Mouse (Mus musculus): Measurements from ENCODE around the gene Ergic3. TPM values are rescaled to one million over a fixed set of nuclear protein-coding genes. Genes with fewer than 3 reads are reported as not detected.

Ergic3 gene
- polyA plus RNA-seq, 1 experiment from 2014 or later = 468 TPM

- ATAC-seq (replicated peaks) = no peak
- WGBS = 89% methylated on average over 4 of the region's 4 CpGs
- H3K36me3 ChIP-seq (replicated peaks) = peaks cover 10% of the 10 kb centered on the region
Observed at GRCm38 (mm10) chr2:156005393-156005792, 2.5 kb upstream of the Ergic3 start.

GRCm38 (mm10) chr2:156018106-156018505, 10.3 kb downstream of the Ergic3 start:
- Histone ChIP-seq H3K9me3 (no peaks in the 10 kb centered on the region), H3K4me2 (no peak overlapping the region)

More at GRCm38 (mm10) chr2:156005393-156005792, 2.5 kb upstream of the Ergic3 start:
- Histone ChIP-seq H3K4me1 (peaks cover 16% of the 10 kb centered on the region), H3K27me3 (replicated peaks) (no peaks in the 10 kb centered on the region), H3K4me3 (no peak overlapping the region), H3K9ac (no peak overlapping the region), H3K27ac (no peak overlapping the region), H3K9me3 (no peaks in the 10 kb centered on the region), H3K4me2 (no peak overlapping the region)

GRCm38 (mm10) chr2:156021219-156021618, 13.4 kb downstream of the Ergic3 start:
- no peaks in the 10 kb centered on the region for H3K4me1 ChIP-seq
- peaks cover 23% of the 10 kb centered on the region for H3K36me3 ChIP-seq (replicated peaks)
- no peak overlapping the region for H3K4me3 ChIP-seq
- no peak overlapping the region for H3K4me2 ChIP-seq
- no peaks in the 10 kb centered on the region for H3K9me3 ChIP-seq
- no peak for ATAC-seq (replicated peaks)
- H3K9ac ChIP-seq = no peak overlapping the region
- H3K27me3 ChIP-seq (replicated peaks) = no peaks in the 10 kb centered on the region
- WGBS = 92% methylated on average over 8 of the region's 8 CpGs
- H3K27ac ChIP-seq = no peak overlapping the region

More at GRCm38 (mm10) chr2:156018106-156018505, 10.3 kb downstream of the Ergic3 start:
- Histone ChIP-seq H3K27ac (no peak overlapping the region), H3K36me3 (replicated peaks) (peaks cover 50% of the 10 kb centered on the region), H3K27me3 (replicated peaks) (no peaks in the 10 kb centered on the region), H3K9ac (no peak overlapping the region), H3K4me3 (no peak overlapping the region), H3K4me1 (no peaks in the 10 kb centered on the region)
- no peak for ATAC-seq (replicated peaks)
- 94% methylated on average over 3 of the region's 3 CpGs for WGBS

- H3K27ac ChIP-seq = no peak overlapping the region
- no peak for ATAC-seq (replicated peaks)
- H3K4me1 ChIP-seq = no peaks in the 10 kb centered on the region
- 88% methylated on average over 2 of the region's 2 CpGs for WGBS
- H3K36me3 ChIP-seq (replicated peaks) = peaks cover 17% of the 10 kb centered on the region
- H3K27me3 ChIP-seq (replicated peaks) = no peaks in the 10 kb centered on the region
- no peak overlapping the region for H3K4me3 ChIP-seq
- no peak overlapping the region for H3K4me2 ChIP-seq
- no peaks in the 10 kb centered on the region for H3K9me3 ChIP-seq
- H3K9ac ChIP-seq = no peak overlapping the region
Observed at GRCm38 (mm10) chr2:156021765-156022164, 13.9 kb downstream of the Ergic3 start.

GRCm38 (mm10) chr2:156025482-156025881, 17.6 kb downstream of the Ergic3 start:
- no peaks in the 10 kb centered on the region for H3K27me3 ChIP-seq (replicated peaks)
- H3K36me3 ChIP-seq (replicated peaks) = no peaks in the 10 kb centered on the region
- ATAC-seq (replicated peaks) = no peak

GRCm38 (mm10) chr2:156039390-156039789, 31.5 kb downstream of the Ergic3 start:
- Histone ChIP-seq H3K9ac (no peak overlapping the region), H3K27me3 (replicated peaks) (no peaks in the 10 kb centered on the region), H3K27ac (no peak overlapping the region), H3K4me1 (no peaks in the 10 kb centered on the region), H3K4me3 (no peak overlapping the region), H3K36me3 (replicated peaks) (no peaks in the 10 kb centered on the region), H3K4me2 (no peak overlapping the region), H3K9me3 (no peaks in the 10 kb centered on the region)
- 94% methylated on average over 3 of the region's 3 CpGs for WGBS
- ATAC-seq (replicated peaks) = no peak

More at GRCm38 (mm10) chr2:156025482-156025881, 17.6 kb downstream of the Ergic3 start:
- Histone ChIP-seq H3K4me1 (no peaks in the 10 kb centered on the region), H3K9me3 (no peaks in the 10 kb centered on the region), H3K4me3 (no peak overlapping the region), H3K4me2 (no peak overlapping the region), H3K27ac (no peak overlapping the region), H3K9ac (no peak overlapping the region)

GRCm38 (mm10) chr2:156042903-156043302, 35.1 kb downstream of the Ergic3 start:
- Histone ChIP-seq H3K27ac (no peak overlapping the region), H3K4me3 (no peak overlapping the region), H3K27me3 (replicated peaks) (no peaks in the 10 kb centered on the region; the same call in 1 of the 2 replicates), H3K36me3 (replicated peaks) (no peaks in the 10 kb centered on the region), H3K4me2 (no peak overlapping the region), H3K4me1 (no peaks in the 10 kb centered on the region; the same call in 1 of the 2 replicates), H3K9ac (no peak overlapping the region), H3K9me3 (no peaks in the 10 kb centered on the region)
- ATAC-seq (replicated peaks) = no peak
- WGBS = 85% methylated on average over 8 of the region's 8 CpGs

GRCm38 (mm10) chr2:156047929-156048328, 40.1 kb downstream of the Ergic3 start:
- 6% methylated on average over 19 of the region's 19 CpGs for WGBS
- H3K36me3 ChIP-seq (replicated peaks) = no peaks in the 10 kb centered on the region
- H3K4me2 ChIP-seq = 0 out of 2 replicates have a peak overlapping the region, but pooled peaks have one; percentile 5
- no peak overlapping the region for H3K4me3 ChIP-seq
- no peak overlapping the region for H3K9ac ChIP-seq
- no peaks in the 10 kb centered on the region; the same call in 1 of the 2 replicates for H3K4me1 ChIP-seq
- no peak for ATAC-seq (replicated peaks)
- H3K27ac ChIP-seq = no peak overlapping the region
- H3K27me3 ChIP-seq (replicated peaks) = no peaks in the 10 kb centered on the region; the same call in 1 of the 2 replicates
- no peaks in the 10 kb centered on the region for H3K9me3 ChIP-seq

- ATAC-seq (replicated peaks) = no peak
- 88% methylated on average over 9 of the region's 9 CpGs for WGBS
- Histone ChIP-seq H3K4me3 (no peak within 1 kb of the TSS), H3K27ac (no peak within 1 kb of the TSS), H3K9me3 (no peaks in the 10 kb centered on the region), H3K36me3 (replicated peaks) (no peaks in the 10 kb centered on the region), H3K9ac (no peak within 1 kb of the TSS), H3K4me1 (no peaks in the 10 kb centered on the region; the same call in 1 of the 2 replicates), H3K27me3 (replicated peaks) (no peaks in the 10 kb centered on the region), H3K4me2 (no peak within 1 kb of the TSS)
Observed at GRCm38 (mm10) chr2:156052816-156053215, 45.0 kb downstream of the Ergic3 start, which contains the start of gene Fer1l4. Gene Fer1l4 (minus strand): TSS chr2:156052947.

GRCm38 (mm10) chr2:156065099-156066041, 57.5 kb downstream of the Ergic3 start, which contains the start of gene Spag4:
Gene Spag4 (plus strand): TSS chr2:156065175.
- peak; percentile 85 for ATAC-seq (replicated peaks)
- WGBS = under 1% methylated on average over 81 of the region's 81 CpGs
- peak within 1 kb of the TSS; percentile 72 for H3K9ac ChIP-seq
- peaks cover 7% of the 10 kb centered on the region; the same call in 1 of the 2 replicates for H3K36me3 ChIP-seq (replicated peaks)
- peaks cover 11% of the 10 kb centered on the region; the same call in 1 of the 2 replicates for H3K4me1 ChIP-seq
- H3K27ac ChIP-seq = peak within 1 kb of the TSS; percentile 85
- peak within 1 kb of the TSS; percentile 84 for H3K4me2 ChIP-seq
- no peaks in the 10 kb centered on the region for H3K27me3 ChIP-seq (replicated peaks)
- H3K9me3 ChIP-seq = no peaks in the 10 kb centered on the region
- H3K4me3 ChIP-seq = peak within 1 kb of the TSS; percentile 82

GRCm38 (mm10) chr2:156066126-156066525, 58.3 kb downstream of the Ergic3 start:
- 32% methylated on average over 10 of the region's 10 CpGs for whole genome bisulfite sequencing
- peak; percentile 26 for ATAC-seq (replicated peaks)

More at GRCm38 (mm10) chr2:156066126-156066525, 58.3 kb downstream of the Ergic3 start:
- peak overlapping the region; percentile 82 for H3K4me3 ChIP-seq
- H3K4me1 ChIP-seq = peaks cover 11% of the 10 kb centered on the region; the same call in 1 of the 2 replicates
- H3K27me3 ChIP-seq (replicated peaks) = no peaks in the 10 kb centered on the region
- peak overlapping the region; percentile 72 for H3K9ac ChIP-seq
- peak overlapping the region; percentile 84 for H3K4me2 ChIP-seq
- no peak overlapping the region for H3K27ac ChIP-seq
- peaks cover 7% of the 10 kb centered on the region; the same call in 1 of the 2 replicates for H3K36me3 ChIP-seq (replicated peaks)
- no peaks in the 10 kb centered on the region for H3K9me3 ChIP-seq

All from midbrain, embryonic 15.5 days (tissue).